Mouse (Mus musculus) bone marrow macrophage, adult 2 months (primary cell): ENCODE data around the gene Ndufa4l2.

Source experiments
- CTCF ChIP-seq: IDR thresholded peaks from 2 replicates; pipeline ENCODE4 v1.5.1; 2012; ENCODE audit warnings: low read depth, mild to moderate bottlenecking, low read length, moderate library complexity
- POLR2A ChIP-seq: IDR thresholded peaks from 2 replicates; pipeline ENCODE4 v1.6.1; 2012; ENCODE audit warnings: mild to moderate bottlenecking, low read depth, low read length, borderline replicate concordance

DNA sequence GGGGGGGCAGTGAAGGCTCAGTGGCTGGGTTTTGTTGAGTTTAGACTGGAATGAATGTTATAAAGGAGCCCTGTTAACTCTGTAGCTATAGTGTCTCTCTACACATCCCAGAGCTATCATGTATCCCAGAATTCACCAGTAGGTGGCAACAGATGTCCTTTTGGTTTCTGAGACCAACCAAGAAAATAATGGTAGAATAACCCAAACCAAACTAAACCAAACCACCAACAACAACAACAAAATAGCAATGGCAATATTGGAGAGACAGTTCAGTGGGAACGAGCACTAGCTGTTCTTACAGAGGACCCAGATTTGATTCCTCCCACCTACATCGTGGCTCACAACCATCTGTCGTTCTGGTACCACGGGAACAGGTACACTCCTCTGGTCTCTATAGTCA is 35.6 kb upstream of the Ndufa4l2 start:
- TF ChIP-seq CTCF = no peak
- no peak for TF ChIP-seq POLR2A
